Mouse (Mus musculus): ENCODE data around the gene Pi4k2a. TPM values are rescaled to one million over a fixed set of nuclear protein-coding genes. Genes with fewer than 3 reads are reported as not detected.

The Pi4k2a gene
- polyA plus RNA-seq, 1 experiment, result 11.5 TPM

GRCm38 (mm10) chr19:42147769-42148568, 57.7 kb downstream of the Pi4k2a start:
- H3K4me3 ChIP-seq (replicated peaks; ENCODE audit: control insufficient read depth, low read depth, low read length), result peak overlapping the region; percentile 81
- 2% methylated on average over 63 of the region's 63 CpGs for WGBS
- H3K4me1 ChIP-seq (ENCODE audit: control insufficient read depth, insufficient read depth, low read length), result peaks cover 5% of the 10 kb centered on the region; the same call in 1 of the 2 replicates
- H3K27ac ChIP-seq (ENCODE audit: control insufficient read depth, insufficient read depth, low read depth, low read length, poor library complexity), result peak overlapping the region; percentile 75
- TF ChIP-seq POLR2A (IDR thresholded peaks at IDR 0.05; ENCODE audit: borderline replicate concordance, control insufficient read depth, low read depth, low read length), result no peak
- no peak for TF ChIP-seq CTCF (IDR thresholded peaks at IDR 0.05; ENCODE audit: control insufficient read depth, insufficient read depth, low read length)

- no peak for TF ChIP-seq CTCF (IDR thresholded peaks at IDR 0.05; ENCODE audit: control insufficient read depth, insufficient read depth, low read length)
- no peak for TF ChIP-seq POLR2A (IDR thresholded peaks at IDR 0.05; ENCODE audit: borderline replicate concordance, control insufficient read depth, low read depth, low read length)
- no peak overlapping the region; the same call in 1 of the 2 replicates for H3K27ac ChIP-seq (ENCODE audit: control insufficient read depth, insufficient read depth, low read depth, low read length, poor library complexity)
- H3K4me3 ChIP-seq (replicated peaks; ENCODE audit: control insufficient read depth, low read depth, low read length), result peak overlapping the region; percentile 81
- 51% methylated on average over 7 of the region's 7 CpGs for WGBS
- peaks cover 5% of the 10 kb centered on the region; the same call in 1 of the 2 replicates for H3K4me1 ChIP-seq (ENCODE audit: control insufficient read depth, insufficient read depth, low read length)
Observed at GRCm38 (mm10) chr19:42148569-42148860, 58.2 kb downstream of the Pi4k2a start.

DNA sequence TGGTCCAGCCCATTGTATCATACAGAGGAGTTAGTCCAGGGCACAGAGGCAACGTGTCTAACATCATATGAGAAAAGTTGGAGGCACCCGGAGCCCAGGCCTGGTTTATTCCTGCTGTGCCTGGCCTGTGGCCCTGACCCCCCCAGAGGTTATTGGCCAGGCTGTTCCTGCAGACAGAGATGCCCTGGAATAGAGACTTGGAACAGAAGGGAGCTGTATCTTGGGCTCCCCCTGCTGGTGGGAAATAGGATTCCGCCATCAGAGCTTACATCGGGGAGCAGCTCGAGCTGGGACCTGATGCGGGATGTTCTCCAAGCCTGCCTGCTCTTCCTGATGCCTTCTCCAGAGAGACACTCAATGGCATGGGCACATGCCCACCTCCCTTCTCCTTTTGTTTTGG, 61.7 kb downstream of the Pi4k2a start:
- WGBS, result 16% methylated on average over 6 of the region's 6 CpGs

DNA sequence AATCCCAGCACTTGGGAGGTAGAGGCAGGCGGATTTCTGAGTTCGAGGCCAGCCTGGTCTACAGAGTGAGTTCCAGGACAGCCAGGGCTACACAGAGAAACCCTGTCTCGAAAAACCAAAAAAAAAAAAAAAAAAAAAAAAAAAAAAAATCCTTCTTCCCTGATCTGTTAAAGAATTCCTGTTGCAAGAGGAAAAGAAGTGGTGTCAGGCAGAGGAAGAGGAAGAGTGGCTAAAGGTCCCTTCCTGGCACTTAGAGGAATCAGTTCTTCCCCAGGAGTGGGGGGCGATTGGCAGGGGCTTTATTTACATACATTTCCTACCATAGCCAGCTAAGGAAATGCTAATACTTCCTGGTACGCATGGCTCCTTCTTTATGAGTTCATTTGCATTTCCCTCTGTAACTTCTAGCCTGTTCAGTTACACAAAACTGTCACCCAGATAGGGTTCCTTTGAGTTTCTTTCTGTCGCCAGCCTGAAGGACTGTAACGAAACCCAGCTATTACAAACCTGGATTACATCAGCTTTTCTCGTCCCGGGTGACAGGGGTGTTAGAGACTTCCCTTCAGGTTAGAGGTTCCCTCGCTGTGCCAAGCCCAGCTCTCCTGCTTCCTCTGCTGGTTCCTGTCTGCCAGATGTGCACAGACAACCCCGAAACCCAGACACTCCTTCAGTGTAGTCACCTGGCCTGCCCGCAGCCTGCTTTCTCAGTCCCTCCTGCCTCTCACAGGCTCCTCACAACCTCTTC, 67.4 kb downstream of the Pi4k2a start:
- peaks cover 5% of the 10 kb centered on the region; the same call in 1 of the 2 replicates for H3K4me1 ChIP-seq (ENCODE audit: control insufficient read depth, insufficient read depth, low read length)
- H3K4me3 ChIP-seq (replicated peaks; ENCODE audit: control insufficient read depth, low read depth, low read length), result no peak overlapping the region
- H3K27ac ChIP-seq (ENCODE audit: control insufficient read depth, insufficient read depth, low read depth, low read length, poor library complexity), result peak overlapping the region; percentile 76
- TF ChIP-seq POLR2A (IDR thresholded peaks at IDR 0.05; ENCODE audit: borderline replicate concordance, control insufficient read depth, low read depth, low read length), result no peak
- TF ChIP-seq CTCF (IDR thresholded peaks at IDR 0.05; ENCODE audit: control insufficient read depth, insufficient read depth, low read length), result no peak
- 18% methylated on average over 12 of the region's 12 CpGs for WGBS

More for the DNA sequence above, 61.7 kb downstream of the Pi4k2a start:
- H3K4me1 ChIP-seq (ENCODE audit: control insufficient read depth, insufficient read depth, low read length), result peaks cover 2% of the 10 kb centered on the region; the same call in 1 of the 2 replicates
- H3K4me3 ChIP-seq (replicated peaks; ENCODE audit: control insufficient read depth, low read depth, low read length), result no peak overlapping the region
- H3K27ac ChIP-seq (ENCODE audit: control insufficient read depth, insufficient read depth, low read depth, low read length, poor library complexity), result no peak overlapping the region
- peak; percentile 81 for TF ChIP-seq CTCF (IDR thresholded peaks at IDR 0.05; ENCODE audit: control insufficient read depth, insufficient read depth, low read length)
- TF ChIP-seq POLR2A (IDR thresholded peaks at IDR 0.05; ENCODE audit: borderline replicate concordance, control insufficient read depth, low read depth, low read length), result no peak

GRCm38 (mm10) chr19:42158246-42159017, 68.2 kb downstream of the Pi4k2a start:
- 53% methylated on average over 13 of the region's 13 CpGs for WGBS
- TF ChIP-seq CTCF (IDR thresholded peaks at IDR 0.05; ENCODE audit: control insufficient read depth, insufficient read depth, low read length), result no peak
- no peak for TF ChIP-seq POLR2A (IDR thresholded peaks at IDR 0.05; ENCODE audit: borderline replicate concordance, control insufficient read depth, low read depth, low read length)

GRCm38 (mm10) chr19:42163764-42164163, 73.5 kb downstream of the Pi4k2a start, which contains the start of gene Zfyve27:
TSS of gene Zfyve27 (plus strand) at chr19:42163951.
- Histone ChIP-seq H3K27ac (ENCODE audit: control insufficient read depth, insufficient read depth, low read depth, low read length, poor library complexity) (no peak within 1 kb of the TSS), H3K4me3 (replicated peaks; ENCODE audit: control insufficient read depth, low read depth, low read length) (no peak within 1 kb of the TSS), H3K4me1 (ENCODE audit: control insufficient read depth, insufficient read depth, low read length) (no peaks in the 10 kb centered on the region; the same call in 1 of the 2 replicates)
- WGBS, result 62% methylated on average over 5 of the region's 5 CpGs
- TF ChIP-seq CTCF (IDR thresholded peaks at IDR 0.05; ENCODE audit: control insufficient read depth, insufficient read depth, low read length), result no peak
- TF ChIP-seq POLR2A (IDR thresholded peaks at IDR 0.05; ENCODE audit: borderline replicate concordance, control insufficient read depth, low read depth, low read length), result no peak

More at GRCm38 (mm10) chr19:42158246-42159017, 68.2 kb downstream of the Pi4k2a start:
- Histone ChIP-seq H3K4me3 (replicated peaks; ENCODE audit: control insufficient read depth, low read depth, low read length) (no peak overlapping the region), H3K4me1 (ENCODE audit: control insufficient read depth, insufficient read depth, low read length) (peaks cover 5% of the 10 kb centered on the region; the same call in 1 of the 2 replicates), H3K27ac (ENCODE audit: control insufficient read depth, insufficient read depth, low read depth, low read length, poor library complexity) (peak overlapping the region; percentile 76)

GRCm38 (mm10) chr19:42164188-42164587, 73.9 kb downstream of the Pi4k2a start:
- Histone ChIP-seq H3K27ac (ENCODE audit: control insufficient read depth, insufficient read depth, low read depth, low read length, poor library complexity) (no peak overlapping the region), H3K4me3 (replicated peaks; ENCODE audit: control insufficient read depth, low read depth, low read length) (no peak overlapping the region), H3K4me1 (ENCODE audit: control insufficient read depth, insufficient read depth, low read length) (no peaks in the 10 kb centered on the region; the same call in 1 of the 2 replicates)
- no peak for TF ChIP-seq CTCF (IDR thresholded peaks at IDR 0.05; ENCODE audit: control insufficient read depth, insufficient read depth, low read length)
- no peak for TF ChIP-seq POLR2A (IDR thresholded peaks at IDR 0.05; ENCODE audit: borderline replicate concordance, control insufficient read depth, low read depth, low read length)
- WGBS, result 71% methylated on average over 7 of the region's 7 CpGs
